Mouse (Mus musculus) heart, adult 2 months (tissue): Measurements from ENCODE around the gene Tenm4.

Experiments
- CTCF ChIP-seq: fragments of 200-600 bp; IDR thresholded peaks from 2 replicates; pipeline ENCODE4 v1.8.1; 2022; ENCODE audit warnings: antibody characterized with exemption, mild to moderate bottlenecking, moderate library complexity
- POLR2A ChIP-seq: fragments of 200-500 bp; IDR thresholded peaks from 2 replicates; pipeline ENCODE4 v1.6.1; 2011; ENCODE audit warnings: mild to moderate bottlenecking, low read depth, low read length, control low read depth; ENCODE audit not compliant: insufficient read depth

GRCm38 (mm10) chr7:96500797-96501196, 329.8 kb downstream of the Tenm4 start:
- TF ChIP-seq CTCF, result no peak
- TF ChIP-seq POLR2A, result no peak
